Mouse (Mus musculus) heart, adult 2 months (tissue): ENCODE data around the gene 4930572O03Rik.
A peak's percentile ranks its signal among the peaks of the same experiment; 100 is the strongest.
"Not testable (repeated sequence)": the region's sequence is repeated elsewhere in the genome, so short reads cannot be mapped to it uniquely, and the experiment has no call there.

Experiments
- CTCF ChIP-seq: fragments of 200-600 bp; IDR thresholded peaks from 2 replicates; pipeline ENCODE4 v1.8.1; 2022; ENCODE audit warnings: antibody characterized with exemption, mild to moderate bottlenecking, moderate library complexity
- EP300 ChIP-seq: fragments of 200-500 bp; IDR thresholded peaks from 2 replicates; pipeline ENCODE4 v1.6.1; 2011; ENCODE audit warnings: low read depth, low read length, control low read depth; ENCODE audit not compliant: insufficient read depth

GRCm38 (mm10) chr5:15630068-15630467, 26.8 kb downstream of the 4930572O03Rik start:
- TF ChIP-seq CTCF, result peak; percentile 58
- not testable (repeated sequence) for TF ChIP-seq EP300
